Mouse (Mus musculus) kidney, postnatal 14 days (tissue): ENCODE measurements at regions not wholly inside any gene's neighbourhood (a gene's known extent, or its start where the extent isn't known, plus 50 kb on each side); places are given as distances from the start of the nearest gene placed in this dataset.

Experiments
- DNase-seq: peaks from one replicate; pipeline ENCODE4 v3.0.0; 2022; ENCODE audit warnings: mixed read lengths

GRCm38 (mm10) chr3:120123155-120123554 is 338.9 kb upstream of the Ptbp2 start:
- DNase-seq, result no peak

GRCm38 (mm10) chr3:120083171-120083932 is 299.1 kb upstream of the Ptbp2 start:
- no peak for DNase-seq

GRCm38 (mm10) chr3:120073528-120073927 is 289.3 kb upstream of the Ptbp2 start:
- DNase-seq, result no peak

- no peak for DNase-seq
Observed at GRCm38 (mm10) chr3:120065714-120066113, 281.4 kb upstream of the Ptbp2 start.

- no peak for DNase-seq
Observed at GRCm38 (mm10) chr3:120064854-120065480, 280.7 kb upstream of the Ptbp2 start.

- DNase-seq, result no peak
Observed at GRCm38 (mm10) chr3:120062264-120062663, 278.0 kb upstream of the Ptbp2 start.

- no peak for DNase-seq
Observed at GRCm38 (mm10) chr3:120059959-120060358, 275.7 kb upstream of the Ptbp2 start.

GRCm38 (mm10) chr3:120055216-120056154 is 271.2 kb upstream of the Ptbp2 start:
- DNase-seq, result no peak

GRCm38 (mm10) chr3:120047238-120047637 is 263.0 kb upstream of the Ptbp2 start:
- DNase-seq, result no peak

- no peak for DNase-seq
Observed at GRCm38 (mm10) chr3:120037526-120037925, 253.3 kb upstream of the Ptbp2 start.

- DNase-seq, result no peak
Observed at GRCm38 (mm10) chr3:120019826-120020683, 235.8 kb upstream of the Ptbp2 start.

- DNase-seq, result no peak
Observed at GRCm38 (mm10) chr3:120015376-120015775, 231.1 kb upstream of the Ptbp2 start.

- no peak for DNase-seq
Observed at GRCm38 (mm10) chr3:120011861-120012260, 227.6 kb upstream of the Ptbp2 start.

GRCm38 (mm10) chr3:120008110-120008509 is 223.8 kb upstream of the Ptbp2 start:
- no peak for DNase-seq

GRCm38 (mm10) chr3:120004588-120004987 is 220.3 kb upstream of the Ptbp2 start:
- no peak for DNase-seq

GRCm38 (mm10) chr3:120000281-120000680 is 216.0 kb upstream of the Ptbp2 start:
- no peak for DNase-seq

GRCm38 (mm10) chr3:119996258-119996988 is 212.2 kb upstream of the Ptbp2 start:
- no peak for DNase-seq

- DNase-seq, result no peak
Observed at GRCm38 (mm10) chr3:119995781-119996180, 211.5 kb upstream of the Ptbp2 start.

GRCm38 (mm10) chr3:119987245-119987852 is 203.1 kb upstream of the Ptbp2 start:
- DNase-seq, result no peak

GRCm38 (mm10) chr3:119977349-119977748 is 193.1 kb upstream of the Ptbp2 start:
- DNase-seq, result no peak

GRCm38 (mm10) chr3:119976363-119976762 is 192.1 kb upstream of the Ptbp2 start:
- DNase-seq, result no peak
